Mouse (Mus musculus) cortical plate, adult 2 months (tissue): ENCODE measurements at regions not wholly inside any gene's neighbourhood (a gene's known extent, or its start where the extent isn't known, plus 50 kb on each side); places are given as distances from the start of the nearest gene placed in this dataset.

Source experiments
- CTCF ChIP-seq: fragments of 200-500 bp; IDR thresholded peaks from 2 replicates; pipeline ENCODE4 v1.5.1; 2011; ENCODE audit warnings: mild to moderate bottlenecking, control low read depth, low read length; ENCODE audit not compliant: insufficient read depth; ENCODE audit errors: extremely low read depth
- POLR2A ChIP-seq: fragments of 200-500 bp; IDR thresholded peaks from 2 replicates; pipeline ENCODE4 v1.6.1; 2011; ENCODE audit warnings: mild to moderate bottlenecking, low read length, control low read depth; ENCODE audit not compliant: insufficient read depth; ENCODE audit errors: extremely low read depth

DNA sequence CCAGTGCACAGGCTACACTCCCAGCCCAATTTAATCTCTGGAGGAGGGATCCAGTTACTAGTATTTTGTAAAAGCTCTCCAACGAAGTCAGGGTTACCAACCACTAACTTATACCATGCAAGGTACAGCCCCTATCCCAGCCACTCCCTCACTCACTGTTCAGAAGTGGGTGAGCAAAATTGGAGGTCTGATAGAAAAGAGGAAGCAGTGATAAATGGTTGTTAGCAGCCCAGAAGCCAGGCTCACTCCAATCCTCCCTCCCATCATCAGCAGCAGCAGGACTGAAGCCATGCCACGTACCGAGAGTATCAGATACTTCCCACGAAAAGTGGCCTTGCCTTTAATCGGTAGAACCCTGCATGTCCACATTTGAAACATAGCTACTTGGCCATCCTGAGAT, 86.1 kb downstream of the Efnb1 start:
- no peak for TF ChIP-seq POLR2A
- TF ChIP-seq CTCF = no peak
